Mouse (Mus musculus): Measurements from ENCODE around the gene Pxn. TPM values are rescaled to one million over a fixed set of nuclear protein-coding genes. Genes with fewer than 3 reads are reported as not detected.
"Not testable (repeated sequence)": the region's sequence is repeated elsewhere in the genome, so short reads cannot be mapped to it uniquely, and the experiment has no call there.

The Pxn gene
- polyA plus RNA-seq, 1 experiment from 2014 or later, result 56.4 TPM

- Histone ChIP-seq H3K4me2 (replicated peaks; ENCODE audit: low read depth, low read length) (no peak overlapping the region), H3K4me3 (ENCODE audit: low read depth, low read length) (no peak overlapping the region), H3K36me3 (ENCODE audit: insufficient read depth, low read length) (0 out of 2 replicates have a peak, but pooled peaks cover 2% of the 10 kb centered on the region), H3K4me1 (ENCODE audit: insufficient read depth, low read depth, low read length) (peaks cover 3% of the 10 kb centered on the region; the same call in 1 of the 2 replicates), H3K27ac (ENCODE audit: low read length) (peak overlapping the region; percentile 78), H3K9me3 (ENCODE audit: low read length) (no peaks in the 10 kb centered on the region), H3K27me3 (replicated peaks; ENCODE audit: insufficient read depth, low read length) (no peaks in the 10 kb centered on the region), H3K9ac (replicated peaks; ENCODE audit: low read depth) (no peak overlapping the region)
- peak; percentile 76 for DNase-seq (ENCODE audit: low spot score)
- TF ChIP-seq CTCF (IDR thresholded peaks at IDR 0.05) (peak; percentile 21), EP300 (IDR thresholded peaks at IDR 0.05) (no peak; the same call in none of the 2 replicates)
- ATAC-seq, result peak; percentile 91
- 47% methylated on average over 17 of the region's 17 CpGs for WGBS
These were observed 66.4 kb downstream of the Pxn start for GRCm38 (mm10) chr5:115572679-115573535.

DNA sequence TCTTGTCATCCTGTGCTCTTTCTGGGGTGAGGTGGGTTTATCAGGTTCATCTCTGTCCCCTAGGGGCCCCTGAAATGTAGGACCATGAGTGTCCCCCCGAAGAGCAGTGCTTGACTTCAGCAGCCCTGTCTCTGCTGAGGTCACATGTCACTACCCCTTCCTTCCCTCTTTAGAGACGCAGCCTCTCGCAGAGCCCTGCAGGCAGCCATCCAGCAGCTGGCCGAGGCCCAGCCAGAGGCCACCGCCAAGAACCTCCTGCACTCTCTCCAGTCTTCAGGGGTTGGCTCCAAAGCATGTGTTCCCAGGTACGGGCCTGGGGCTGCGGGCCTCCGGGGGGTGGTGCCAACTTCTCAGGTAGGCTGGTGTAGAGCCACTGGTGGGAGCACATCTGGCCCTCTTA lies 68.5 kb downstream of the Pxn start:
- 70% methylated on average over 8 of the region's 8 CpGs for WGBS
- H3K9ac ChIP-seq (replicated peaks; ENCODE audit: low read depth), result no peak overlapping the region
- peaks cover 3% of the 10 kb centered on the region; the same call in 1 of the 2 replicates for H3K4me1 ChIP-seq (ENCODE audit: insufficient read depth, low read depth, low read length)
- no peak overlapping the region for H3K27ac ChIP-seq (ENCODE audit: low read length)
- TF ChIP-seq EP300 (IDR thresholded peaks at IDR 0.05) (no peak), CTCF (IDR thresholded peaks at IDR 0.05) (no peak)
- H3K36me3 ChIP-seq (ENCODE audit: insufficient read depth, low read length), result peaks cover 19% of the 10 kb centered on the region
- H3K27me3 ChIP-seq (replicated peaks; ENCODE audit: insufficient read depth, low read length), result no peaks in the 10 kb centered on the region
- H3K4me2 ChIP-seq (replicated peaks; ENCODE audit: low read depth, low read length), result no peak overlapping the region
- no peak overlapping the region for H3K4me3 ChIP-seq (ENCODE audit: low read depth, low read length)
- DNase-seq (ENCODE audit: low spot score) (no peak), ATAC-seq (no peak)
- H3K9me3 ChIP-seq (ENCODE audit: low read length), result no peaks in the 10 kb centered on the region

DNA sequence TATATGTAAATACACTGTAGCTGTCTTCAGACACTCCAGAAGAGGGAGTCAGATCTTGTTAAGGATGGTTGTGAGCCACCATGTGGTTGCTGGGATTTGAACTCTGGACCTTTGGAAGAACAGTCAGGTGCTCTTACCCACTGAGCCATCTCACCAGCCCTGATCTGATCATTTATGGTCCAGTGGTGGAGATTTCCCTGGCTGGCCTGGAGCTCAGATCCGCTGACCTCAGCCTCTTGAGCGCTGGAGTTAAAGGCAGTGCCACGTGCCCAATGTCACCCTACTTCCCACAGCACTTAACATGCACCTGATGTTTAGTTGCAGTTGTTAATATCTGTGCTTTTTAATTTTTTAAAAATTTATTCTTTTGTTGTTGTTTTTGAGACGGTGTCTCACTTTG lies 71.2 kb downstream of the Pxn start:
- DNase-seq (ENCODE audit: low spot score); H3K27ac ChIP-seq (ENCODE audit: low read length); H3K9me3 ChIP-seq (ENCODE audit: low read length); H3K27me3 ChIP-seq (replicated peaks; ENCODE audit: insufficient read depth, low read length); H3K4me2 ChIP-seq (replicated peaks; ENCODE audit: low read depth, low read length); H3K9ac ChIP-seq (replicated peaks; ENCODE audit: low read depth); ATAC-seq; H3K4me3 ChIP-seq (ENCODE audit: low read depth, low read length); H3K4me1 ChIP-seq (ENCODE audit: insufficient read depth, low read depth, low read length): not testable (repeated sequence)
- peaks cover 45% of the 10 kb centered on the region for H3K36me3 ChIP-seq (ENCODE audit: insufficient read depth, low read length)
- 91% methylated on average over 4 of the region's 4 CpGs for WGBS

GRCm38 (mm10) chr5:115578922-115579321 lies 72.4 kb downstream of the Pxn start:
- TF ChIP-seq EP300 (IDR thresholded peaks at IDR 0.05), result no peak
- no peak for TF ChIP-seq CTCF (IDR thresholded peaks at IDR 0.05)
- H3K27ac ChIP-seq (ENCODE audit: low read length), result no peak overlapping the region
- H3K9me3 ChIP-seq (ENCODE audit: low read length), result no peaks in the 10 kb centered on the region
- H3K4me2 ChIP-seq (replicated peaks; ENCODE audit: low read depth, low read length), result no peak overlapping the region
- no peak for ATAC-seq
- no peak overlapping the region for H3K4me3 ChIP-seq (ENCODE audit: low read depth, low read length)
- no peaks in the 10 kb centered on the region for H3K27me3 ChIP-seq (replicated peaks; ENCODE audit: insufficient read depth, low read length)
- H3K4me1 ChIP-seq (ENCODE audit: insufficient read depth, low read depth, low read length), result no peaks in the 10 kb centered on the region; the same call in 1 of the 2 replicates
- 90% methylated on average over 12 of the region's 14 CpGs for WGBS
- no peak overlapping the region for H3K9ac ChIP-seq (replicated peaks; ENCODE audit: low read depth)
- no peak for DNase-seq (ENCODE audit: low spot score)
- H3K36me3 ChIP-seq (ENCODE audit: insufficient read depth, low read length), result peaks cover 55% of the 10 kb centered on the region

GRCm38 (mm10) chr5:115579363-115579762 lies 72.9 kb downstream of the Pxn start:
- H3K27me3 ChIP-seq (replicated peaks; ENCODE audit: insufficient read depth, low read length), result no peaks in the 10 kb centered on the region
- H3K9me3 ChIP-seq (ENCODE audit: low read length), result no peaks in the 10 kb centered on the region
- no peak for TF ChIP-seq CTCF (IDR thresholded peaks at IDR 0.05)
- TF ChIP-seq EP300 (IDR thresholded peaks at IDR 0.05), result no peak
- no peak overlapping the region for H3K4me3 ChIP-seq (ENCODE audit: low read depth, low read length)
- no peak overlapping the region for H3K9ac ChIP-seq (replicated peaks; ENCODE audit: low read depth)
- no peak overlapping the region for H3K27ac ChIP-seq (ENCODE audit: low read length)
- 81% methylated on average over 5 of the region's 5 CpGs for WGBS
- H3K4me1 ChIP-seq (ENCODE audit: insufficient read depth, low read depth, low read length), result no peaks in the 10 kb centered on the region; the same call in 1 of the 2 replicates
- no peak overlapping the region for H3K4me2 ChIP-seq (replicated peaks; ENCODE audit: low read depth, low read length)
- H3K36me3 ChIP-seq (ENCODE audit: insufficient read depth, low read length), result peaks cover 57% of the 10 kb centered on the region
- DNase-seq (ENCODE audit: low spot score) (no peak), ATAC-seq (no peak)

- no peaks in the 10 kb centered on the region for H3K4me1 ChIP-seq (ENCODE audit: insufficient read depth, low read depth, low read length)
- no peak for ATAC-seq
- no peaks in the 10 kb centered on the region for H3K27me3 ChIP-seq (replicated peaks; ENCODE audit: insufficient read depth, low read length)
- no peak overlapping the region for H3K27ac ChIP-seq (ENCODE audit: low read length)
- no peak overlapping the region for H3K4me2 ChIP-seq (replicated peaks; ENCODE audit: low read depth, low read length)
- H3K9me3 ChIP-seq (ENCODE audit: low read length), result no peaks in the 10 kb centered on the region
- H3K4me3 ChIP-seq (ENCODE audit: low read depth, low read length), result no peak overlapping the region
- no peak for DNase-seq (ENCODE audit: low spot score)
- WGBS, result 76% methylated on average over 14 of the region's 14 CpGs
- no peak for TF ChIP-seq CTCF (IDR thresholded peaks at IDR 0.05)
- TF ChIP-seq EP300 (IDR thresholded peaks at IDR 0.05), result no peak
- no peak overlapping the region for H3K9ac ChIP-seq (replicated peaks; ENCODE audit: low read depth)
- H3K36me3 ChIP-seq (ENCODE audit: insufficient read depth, low read length), result peaks cover 66% of the 10 kb centered on the region
These were observed 73.9 kb downstream of the Pxn start for GRCm38 (mm10) chr5:115580229-115581001.

All from lung, postnatal 0 days (tissue).